Mouse (Mus musculus) bone marrow, adult 2 months (tissue): ENCODE measurements around the gene Spop. TPM values are rescaled to one million over a fixed set of nuclear protein-coding genes. Genes with fewer than 3 reads are reported as not detected.
A peak's percentile ranks its signal among the peaks of the same experiment; 100 is the strongest.

Experiments used
- H3K27ac ChIP-seq: fragments of 200-500 bp; 2 replicates; pipeline ENCODE4 v1.5.1; 2012; ENCODE audit warnings: low read depth, mild to moderate bottlenecking, control low read depth, inconsistent platforms, low read length; ENCODE audit not compliant: control insufficient read depth, poor library complexity, insufficient read depth
- H3K4me1 ChIP-seq: fragments of 200-500 bp; 2 replicates; pipeline ENCODE4 v1.6.1; 2011; ENCODE audit warnings: low read length; ENCODE audit not compliant: control insufficient read depth, insufficient read depth
- H3K4me3 ChIP-seq: fragments of 200-500 bp; replicated peaks from 2 replicates; pipeline ENCODE3; 2011; ENCODE audit warnings: mild to moderate bottlenecking, low read depth, low read length, control low read depth; ENCODE audit not compliant: control insufficient read depth
- CTCF ChIP-seq: fragments of 200-500 bp; IDR thresholded peaks from 2 replicates; pipeline ENCODE4 v1.5.1; 2011; ENCODE audit warnings: low read length, control low read depth; ENCODE audit not compliant: control insufficient read depth, insufficient read depth
- POLR2A ChIP-seq: fragments of 200-500 bp; IDR thresholded peaks from 2 replicates; pipeline ENCODE4 v1.6.1; 2011; ENCODE audit warnings: low read depth, mild to moderate bottlenecking, control low read depth, low read length, borderline replicate concordance; ENCODE audit not compliant: control insufficient read depth
- WGBS: fragments of 180-500 bp; shearing (Covaris S2); methylation state at CpG from one replicate; pipeline ENCODE4 v1.1.7; 2018; 5-methylcytosine and 5-hydroxymethylcytosine counted together
- polyA plus RNA-seq: library from polyadenylated mRNA; stranded (reverse); fragments of >200 nt; gene quantifications from 2 replicates; pipeline ENCODE4 v1.2.4, GENCODE M21; 2011; ENCODE audit warnings: low replicate concordance; ENCODE audit not compliant: missing spikeins, insufficient read depth, insufficient read length

Gene Spop
- polyA plus RNA-seq, 1 experiment = 61.3 TPM

DNA sequence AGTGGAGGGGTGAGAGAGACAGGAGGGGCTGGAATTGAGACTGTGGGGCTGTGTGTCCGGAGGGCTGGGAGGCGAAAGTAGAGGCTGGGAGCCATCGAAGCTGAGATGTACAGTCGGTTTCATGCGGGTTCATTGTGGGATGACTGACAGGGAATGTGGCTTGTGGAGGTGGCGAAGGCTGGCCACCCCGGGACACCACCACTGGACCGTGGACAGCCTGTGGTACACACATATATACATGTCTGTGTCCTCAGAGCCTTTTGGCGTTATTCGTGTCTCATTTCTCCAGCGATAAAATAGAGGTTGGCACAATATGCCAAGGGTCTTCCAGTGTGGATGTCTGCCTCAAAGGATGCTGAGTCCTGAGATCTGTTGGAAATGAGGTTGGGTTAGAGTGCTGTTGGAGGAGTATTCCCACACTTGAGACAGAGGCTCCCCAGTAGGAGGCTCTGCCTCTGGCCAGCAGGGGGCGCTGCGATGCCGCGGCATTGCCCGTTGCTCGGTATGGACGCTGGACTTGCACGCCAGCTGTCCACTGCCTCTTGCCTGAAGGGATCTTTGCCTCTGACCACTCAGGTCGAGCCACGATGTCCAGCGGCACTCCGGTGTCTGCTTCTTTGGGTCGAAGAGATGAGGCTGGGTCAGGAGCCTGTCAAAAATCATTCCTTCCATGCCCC, 119.7 kb downstream of the Spop start:
- WGBS = 24% methylated on average over 24 of the region's 24 CpGs
- no peak overlapping the region for H3K4me3 ChIP-seq
- no peak overlapping the region for H3K27ac ChIP-seq
- TF ChIP-seq CTCF (peak; percentile 95), POLR2A (no peak)
- no peaks in the 10 kb centered on the region; the same call in 1 of the 2 replicates for H3K4me1 ChIP-seq

DNA sequence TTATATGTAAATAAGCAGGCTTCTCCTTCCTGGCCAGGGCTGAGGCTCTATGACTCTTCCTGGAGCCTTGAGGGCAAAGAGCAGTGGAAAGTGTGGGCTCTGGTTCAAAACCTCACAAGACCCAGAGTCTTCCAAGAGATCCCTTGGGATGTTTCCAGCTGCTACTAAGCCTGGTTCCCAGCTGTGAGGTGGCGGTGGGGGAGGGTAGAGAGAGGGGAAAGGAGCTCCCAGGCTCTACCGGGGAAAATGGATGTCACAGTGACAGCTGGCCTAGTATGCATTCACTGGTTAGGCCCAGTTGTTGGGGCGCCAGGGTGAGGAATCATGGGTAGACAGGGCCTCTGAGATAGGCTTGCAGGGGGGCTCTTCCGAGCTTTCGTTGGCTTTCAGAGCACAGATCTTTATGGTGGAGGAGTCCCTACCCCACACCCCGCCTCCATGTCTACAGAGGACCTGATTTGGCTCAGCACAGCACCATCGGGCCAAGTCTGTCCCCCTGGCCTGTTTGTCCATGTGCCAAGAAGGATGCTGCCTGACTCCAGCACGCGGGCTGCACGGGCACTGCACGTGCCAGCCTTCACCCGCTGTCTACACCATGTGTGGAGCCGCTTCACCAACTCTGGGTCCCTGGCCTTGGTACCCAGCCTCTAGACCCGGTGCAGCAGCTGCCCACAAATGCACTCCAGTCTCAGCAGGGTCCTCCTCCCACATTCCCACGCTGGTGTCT, 124.7 kb downstream of the Spop start:
- H3K27ac ChIP-seq = no peak overlapping the region

DNA sequence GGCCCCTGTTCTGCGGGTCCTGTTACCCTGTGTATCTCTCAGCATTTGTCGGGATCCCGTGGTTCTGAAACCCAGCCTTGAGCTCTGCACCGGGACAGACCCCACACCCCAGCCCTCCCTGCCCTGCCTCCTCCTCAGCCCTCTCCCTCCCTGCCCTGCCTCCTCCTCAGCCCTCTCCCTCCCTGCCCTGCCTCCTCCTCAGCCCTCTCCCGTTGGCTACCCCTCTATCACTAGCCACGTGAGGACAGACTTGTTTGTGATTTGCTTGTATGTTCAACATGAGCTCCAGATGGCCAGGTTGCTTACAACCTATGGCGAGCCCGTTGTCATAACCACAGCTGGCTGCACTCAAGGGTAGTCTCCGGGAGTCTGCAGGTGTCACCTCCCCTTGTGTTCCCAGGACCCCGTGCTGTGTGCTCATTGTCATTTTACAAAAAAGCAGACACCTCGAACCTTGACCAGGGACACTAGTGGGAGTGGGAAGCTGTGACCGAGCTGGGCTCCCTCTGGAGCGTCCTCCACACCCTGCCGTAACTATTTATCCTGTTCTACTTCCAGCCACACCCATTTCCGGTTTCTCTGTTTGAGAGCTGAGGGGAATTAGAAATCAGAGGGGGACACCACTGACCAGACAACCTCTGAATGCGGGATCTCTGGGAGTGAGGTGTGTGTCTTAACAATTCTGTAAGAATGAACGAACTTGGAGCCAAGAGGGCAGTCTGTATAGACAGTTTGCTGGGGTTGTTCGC, 126.9 kb downstream of the Spop start:
- Histone ChIP-seq H3K27ac (no peak overlapping the region), H3K4me3 (no peak overlapping the region), H3K4me1 (no peaks in the 10 kb centered on the region; the same call in 1 of the 2 replicates)
- 34% methylated on average over 18 of the region's 18 CpGs for WGBS
- TF ChIP-seq POLR2A (no peak), CTCF (no peak)

More for the DNA sequence above, 124.7 kb downstream of the Spop start:
- no peak overlapping the region for H3K4me3 ChIP-seq
- TF ChIP-seq POLR2A (no peak), CTCF (no peak)
- H3K4me1 ChIP-seq = no peaks in the 10 kb centered on the region; the same call in 1 of the 2 replicates
- WGBS = 84% methylated on average over 15 of the region's 15 CpGs

Other genes with a start within 250 kb of the Spop start
- not detected in 2 replicates for gene Tac4, start 152.6 kb upstream of the Spop start, polyA plus RNA-seq
- gene Kat7, start 103.8 kb upstream of the Spop start, polyA plus RNA-seq = 26.3 and 39.0 TPM in 2 replicates
- gene Fam117a, start 77.1 kb upstream of the Spop start, polyA plus RNA-seq = 167 and 178 TPM in 2 replicates
- 34.9 and 49.3 TPM in 2 replicates for gene Slc35b1, start 29.4 kb upstream of the Spop start, polyA plus RNA-seq
- gene Nxph3, start 100.5 kb downstream of the Spop start, polyA plus RNA-seq = not detected in 2 replicates
- gene Ngfr, start 173.7 kb downstream of the Spop start, polyA plus RNA-seq = 1.0 TPM in 1 of 2 replicates, not detected in the other